Mouse (Mus musculus) MEL (cell line): ENCODE data around the gene Clic4.

ENCODE experiments used
- CTCF ChIP-seq, 3 experiments: IDR thresholded peaks in 2 of 3; conservative IDR thresholded peaks in 1 of 3; 2 replicates each; pipeline ENCODE4 v1.5.1; 2011 to 2012; ENCODE audit warnings: low read length in 3 of 3, low read depth in 2 of 3, mild to moderate bottlenecking in 2 of 3, improper control_type of control experiment in 1 of 3, inconsistent platforms in 1 of 3, mixed read lengths in 1 of 3, moderate library complexity in 1 of 3; ENCODE audit not compliant: control insufficient read depth in 1 of 3, insufficient read depth in 1 of 3, poor library complexity in 1 of 3, severe bottlenecking in 1 of 3
- EP300 ChIP-seq, 2 experiments: IDR thresholded peaks; 2 replicates each; pipeline ENCODE4 v1.6.1; 2011; ENCODE audit warnings: improper control_type of control experiment in 2 of 2, low read length in 2 of 2, low read depth in 1 of 2, mild to moderate bottlenecking in 1 of 2
- GATA1 ChIP-seq: IDR thresholded peaks from 2 replicates; pipeline ENCODE4 v1.6.1; 2011; ENCODE audit warnings: low read depth, low read length, improper control_type of control experiment
- HCFC1 ChIP-seq: IDR thresholded peaks from 2 replicates; pipeline ENCODE4 v1.6.1; 2012; ENCODE audit warnings: low read depth, mild to moderate bottlenecking, inconsistent platforms, low read length, improper control_type of control experiment, moderate library complexity
- MEF2A ChIP-seq: IDR thresholded peaks from 2 replicates; pipeline ENCODE4 v1.6.1; 2014; ENCODE audit warnings: low read depth, mild to moderate bottlenecking, inconsistent platforms, low read length, improper control_type of control experiment; ENCODE audit not compliant: poor library complexity, insufficient replicate concordance, severe bottlenecking; ENCODE audit errors: extremely low read depth
- MYC ChIP-seq: IDR thresholded peaks from 2 replicates; pipeline ENCODE4 v1.6.1; 2011; ENCODE audit warnings: low read depth, mild to moderate bottlenecking, low read length, improper control_type of control experiment, moderate library complexity
- NRF1 ChIP-seq: IDR thresholded peaks from 2 replicates; pipeline ENCODE4 v1.6.1; 2014; ENCODE audit warnings: low read depth, mild to moderate bottlenecking, inconsistent platforms, low read length, improper control_type of control experiment, moderate library complexity; ENCODE audit not compliant: poor library complexity, insufficient read depth, severe bottlenecking
- TBP ChIP-seq: IDR thresholded peaks from 2 replicates; pipeline ENCODE4 v1.8.0; 2011; ENCODE audit warnings: low read depth, low read length, improper control_type of control experiment
- UBTF ChIP-seq: IDR thresholded peaks from 2 replicates; pipeline ENCODE4 v1.6.1; 2012; ENCODE audit warnings: low read depth, mild to moderate bottlenecking, inconsistent platforms, low read length, improper control_type of control experiment, moderate library complexity, borderline replicate concordance; ENCODE audit not compliant: insufficient read depth
- USF1 ChIP-seq: IDR thresholded peaks from 2 replicates; pipeline ENCODE4 v1.6.1; 2014; ENCODE audit warnings: low read depth, mild to moderate bottlenecking, inconsistent platforms, low read length, improper control_type of control experiment, moderate library complexity
- USF2 ChIP-seq, 2 experiments: IDR thresholded peaks; 2 replicates each; pipeline ENCODE4 v1.6.1; 2011 to 2012; ENCODE audit warnings: improper control_type of control experiment in 2 of 2, low read length in 2 of 2, borderline replicate concordance in 1 of 2, inconsistent platforms in 1 of 2, low read depth in 1 of 2, mild to moderate bottlenecking in 1 of 2; ENCODE audit not compliant: insufficient read depth in 1 of 2
- ZMIZ1 ChIP-seq: IDR thresholded peaks from 2 replicates; pipeline ENCODE4 v1.6.1; 2012; ENCODE audit warnings: low read depth, mild to moderate bottlenecking, inconsistent platforms, low read length, improper control_type of control experiment, moderate library complexity

DNA sequence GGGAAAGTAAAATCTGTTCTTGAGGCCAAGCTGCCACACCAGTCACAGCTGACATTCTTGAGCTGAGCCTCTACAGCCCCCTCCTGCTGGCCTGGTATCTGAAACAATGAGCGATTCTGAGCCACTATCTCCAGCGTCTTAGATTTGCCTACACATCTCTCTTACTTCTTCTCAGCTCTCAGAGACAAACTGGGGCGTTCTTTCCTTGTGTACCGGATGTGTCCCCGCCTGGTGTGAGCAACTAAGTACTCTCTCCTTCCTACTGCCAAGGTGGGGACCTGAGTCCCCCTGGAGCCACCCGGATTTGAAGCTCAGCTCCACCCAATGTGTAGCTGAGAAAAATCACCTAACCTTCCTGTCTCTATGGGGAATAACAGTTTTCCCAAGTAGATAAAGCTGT lies 19.2 kb upstream of the Clic4 start:
- no peak for TF ChIP-seq ZMIZ1
- TF ChIP-seq HCFC1, result no peak
- TF ChIP-seq MYC, result no peak
- TF ChIP-seq GATA1, result no peak
- no peak for TF ChIP-seq CTCF (IDR thresholded peaks at IDR 0.05 in 2 of 3, conservative IDR thresholded peaks at IDR 0.05 in 1 of 3; ENCODE audit: control insufficient read depth in 1 of 3, insufficient read depth in 1 of 3, low read depth in 2 of 3, low read length in 3 of 3, poor library complexity in 1 of 3, severe bottlenecking in 1 of 3)
- no peak for TF ChIP-seq USF2 (IDR thresholded peaks at IDR 0.05; ENCODE audit: borderline replicate concordance in 1 of 2, insufficient read depth in 1 of 2, low read depth in 1 of 2, low read length in 2 of 2)
- TF ChIP-seq NRF1, result no peak
- TF ChIP-seq TBP, result no peak
- TF ChIP-seq MEF2A, result no peak
- no peak for TF ChIP-seq EP300 (IDR thresholded peaks at IDR 0.05; ENCODE audit: low read depth in 1 of 2, low read length in 2 of 2)
- TF ChIP-seq UBTF, result no peak
- TF ChIP-seq USF1, result no peak
